Mouse (Mus musculus): ENCODE measurements around the gene Aldh1b1.

Aldh1b1 gene

GRCm38 (mm10) chr4:45798964-45799363 is at the start of gene Aldh1b1:
Gene Aldh1b1, plus strand, starts transcription at chr4:45799022.
- peak; percentile 69 to 70 for DNase-seq

GRCm38 (mm10) chr4:45749449-45749848 is 49.4 kb upstream of the Aldh1b1 start:
- DNase-seq = no peak

- no peak for DNase-seq
These were observed 48.3 kb upstream of the Aldh1b1 start for GRCm38 (mm10) chr4:45750477-45750876.

GRCm38 (mm10) chr4:45753211-45753809 is 45.5 kb upstream of the Aldh1b1 start:
- peak; percentile 42 to 61 for DNase-seq

- peak in 1 of 2 experiments; percentile 53 for DNase-seq
These were observed 44.7 kb upstream of the Aldh1b1 start for GRCm38 (mm10) chr4:45754171-45754570.

- DNase-seq = peak; percentile 60 to 72
These were observed 43.7 kb upstream of the Aldh1b1 start for GRCm38 (mm10) chr4:45755097-45755496.

GRCm38 (mm10) chr4:45755881-45756280 is 42.9 kb upstream of the Aldh1b1 start:
- DNase-seq = peak; percentile 92 to 97

- no peak for DNase-seq
These were observed 40.9 kb upstream of the Aldh1b1 start for GRCm38 (mm10) chr4:45757941-45758340.

GRCm38 (mm10) chr4:45759411-45759810 is 39.4 kb upstream of the Aldh1b1 start:
- DNase-seq = peak in 1 of 2 experiments; percentile 44

- no peak for DNase-seq
These were observed 36.2 kb upstream of the Aldh1b1 start for GRCm38 (mm10) chr4:45762600-45762999.

GRCm38 (mm10) chr4:45763288-45764140 is 35.3 kb upstream of the Aldh1b1 start:
- DNase-seq = peak; percentile 53 to 54

- DNase-seq = no peak
These were observed 34.7 kb upstream of the Aldh1b1 start for GRCm38 (mm10) chr4:45764141-45764494.

GRCm38 (mm10) chr4:45765121-45765564 is 33.7 kb upstream of the Aldh1b1 start:
- no peak for DNase-seq

GRCm38 (mm10) chr4:45765565-45766201 is 33.1 kb upstream of the Aldh1b1 start:
- peak in 1 of 2 experiments; percentile 51 for DNase-seq

GRCm38 (mm10) chr4:45766774-45767173 is 32.0 kb upstream of the Aldh1b1 start:
- no peak for DNase-seq

- DNase-seq = peak in 1 of 2 experiments; percentile 51
These were observed 30.8 kb upstream of the Aldh1b1 start for GRCm38 (mm10) chr4:45767891-45768558.

- DNase-seq = no peak
These were observed 29.7 kb upstream of the Aldh1b1 start for GRCm38 (mm10) chr4:45769141-45769540.

GRCm38 (mm10) chr4:45769791-45770637 is 28.8 kb upstream of the Aldh1b1 start:
- no peak for DNase-seq

GRCm38 (mm10) chr4:45770638-45771033 is 28.2 kb upstream of the Aldh1b1 start:
- DNase-seq = no peak

GRCm38 (mm10) chr4:45771173-45771572 is 27.6 kb upstream of the Aldh1b1 start:
- no peak for DNase-seq

GRCm38 (mm10) chr4:45771619-45772018 is 27.2 kb upstream of the Aldh1b1 start:
- DNase-seq = peak; percentile 71 to 78

GRCm38 (mm10) chr4:45783671-45784070 is 15.2 kb upstream of the Aldh1b1 start:
- no peak for DNase-seq
